Mouse (Mus musculus) frontal cortex, postnatal 14 days (tissue): ENCODE results near the gene Slc4a5.

Experiments used
- DNase-seq, 2 experiments: peaks; one replicate each; pipeline ENCODE4 v3.0.0; 2022; ENCODE audit warnings: low spot score in 2 of 2

The Slc4a5 gene

GRCm38 (mm10) chr6:83351490-83352160, 132.0 kb downstream of the Slc4a5 start:
- no peak for DNase-seq

DNA sequence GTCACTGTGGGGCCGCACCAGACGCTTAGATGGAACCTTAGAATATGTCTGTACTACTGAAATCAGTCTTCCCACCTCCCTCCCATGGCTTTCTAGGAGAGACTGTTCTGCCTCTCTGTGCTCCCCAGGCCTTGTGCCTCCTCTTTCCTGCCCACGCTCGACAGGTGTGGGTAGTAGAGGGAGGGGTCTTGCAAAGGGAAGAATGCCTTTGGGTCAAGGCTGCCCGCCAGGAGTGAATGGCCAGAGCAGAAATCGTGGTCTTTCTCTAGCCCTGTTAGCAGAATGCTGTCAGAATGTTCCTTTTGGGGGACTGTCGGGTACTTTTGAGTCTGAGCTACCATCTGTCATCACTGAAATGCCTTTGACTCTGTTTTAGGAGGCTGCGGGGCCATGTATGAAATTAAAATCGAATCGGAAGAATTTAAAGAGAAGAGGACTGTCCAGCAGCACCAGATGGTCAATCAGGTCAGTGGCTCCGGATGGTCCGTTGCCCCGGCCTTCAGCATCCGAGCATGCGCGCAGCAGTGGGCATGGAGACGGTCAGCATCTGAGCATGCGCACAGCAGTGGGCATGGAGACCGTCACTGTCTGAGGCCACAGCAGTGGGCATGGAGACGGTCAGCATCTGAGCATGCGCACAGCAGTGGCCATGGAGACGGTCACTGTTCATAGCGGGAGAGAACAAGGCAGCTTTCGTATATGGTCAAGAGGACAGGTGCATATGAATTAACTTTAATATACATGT, 133.2 kb downstream of the Slc4a5 start:
- no peak for DNase-seq
